Mouse (Mus musculus): ENCODE measurements around the gene Igfbp2.

Igfbp2 gene

DNA sequence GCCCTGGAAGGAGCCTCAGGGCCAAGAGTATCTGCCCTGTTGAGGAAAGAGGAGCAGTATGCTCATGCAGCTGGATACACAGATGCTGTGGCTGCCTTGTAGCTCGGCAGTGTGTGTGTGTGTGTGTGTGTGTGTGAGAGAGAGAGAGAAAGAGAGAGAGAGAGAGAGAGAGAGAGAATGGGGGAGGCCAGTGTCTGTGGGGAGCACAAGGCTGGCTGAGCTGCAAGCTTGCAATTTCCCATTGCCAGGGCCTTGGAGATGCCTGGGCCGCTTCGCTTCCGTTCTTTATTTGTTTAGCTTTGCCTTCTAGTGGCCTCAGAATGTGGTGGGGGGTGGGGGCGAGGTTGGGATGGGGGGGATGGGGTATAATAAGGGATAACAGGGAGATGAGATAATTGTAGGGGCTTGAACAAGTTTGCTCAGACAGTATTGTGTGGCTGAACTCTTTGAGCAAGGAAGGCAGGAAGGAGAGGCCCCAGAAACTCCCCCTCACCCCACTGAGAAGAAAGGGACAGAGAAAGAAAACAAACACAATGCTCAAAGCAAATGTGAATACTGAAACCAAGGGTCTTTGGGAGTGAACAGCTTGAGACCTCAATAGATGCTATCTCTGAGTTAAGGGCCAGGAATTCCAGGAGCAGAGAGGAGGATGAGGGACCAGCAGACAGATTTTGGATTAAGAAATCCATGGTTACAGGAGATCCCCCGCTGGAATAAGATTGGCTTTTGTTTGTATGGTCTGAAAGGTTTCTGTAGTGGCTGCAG lies 10.5 kb upstream of the Igfbp2 start:
- DNase-seq (ENCODE audit: low read depth, low spot score), result no peak

DNA sequence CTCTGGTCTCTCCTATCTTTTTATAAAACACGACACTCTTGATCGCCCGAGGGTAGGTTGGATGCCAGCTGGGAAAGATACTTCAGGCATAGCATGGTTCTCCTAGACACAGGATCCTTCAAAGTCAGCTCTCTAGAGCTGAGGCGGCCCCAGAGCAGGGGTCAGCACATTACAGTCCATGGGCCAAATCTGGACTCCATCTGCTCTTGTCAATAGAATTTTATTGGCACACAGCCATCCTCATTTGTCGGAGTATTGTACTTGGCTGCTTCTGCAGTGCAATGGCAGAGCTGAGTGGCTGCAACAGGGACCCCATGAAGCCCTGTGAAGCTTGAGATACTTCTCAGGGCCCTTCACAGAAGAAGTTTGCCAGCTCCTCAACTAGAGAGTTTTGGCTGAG lies 9.1 kb upstream of the Igfbp2 start:
- no peak for DNase-seq (ENCODE audit: low read depth, low spot score)

DNA sequence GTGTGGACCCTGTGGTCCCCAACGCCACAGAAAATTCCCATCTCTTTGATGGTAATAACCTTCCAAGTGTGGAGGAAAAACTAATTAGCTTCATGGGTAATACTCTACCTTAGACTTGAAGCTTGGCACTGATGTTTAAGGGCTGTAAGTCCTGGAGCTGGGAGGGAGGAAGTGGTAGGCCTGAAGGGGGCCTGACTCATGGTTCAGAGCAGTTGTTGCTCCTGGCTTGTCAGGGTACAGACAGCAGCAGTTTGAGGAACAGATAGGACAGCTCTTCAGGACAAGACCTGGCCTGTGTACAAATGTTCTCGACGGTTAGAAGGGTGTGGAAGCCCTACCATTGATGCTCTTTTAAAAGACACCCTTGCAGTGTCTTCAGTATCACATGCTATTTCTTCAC lies 8.7 kb upstream of the Igfbp2 start:
- no peak for DNase-seq (ENCODE audit: low read depth, low spot score)

DNA sequence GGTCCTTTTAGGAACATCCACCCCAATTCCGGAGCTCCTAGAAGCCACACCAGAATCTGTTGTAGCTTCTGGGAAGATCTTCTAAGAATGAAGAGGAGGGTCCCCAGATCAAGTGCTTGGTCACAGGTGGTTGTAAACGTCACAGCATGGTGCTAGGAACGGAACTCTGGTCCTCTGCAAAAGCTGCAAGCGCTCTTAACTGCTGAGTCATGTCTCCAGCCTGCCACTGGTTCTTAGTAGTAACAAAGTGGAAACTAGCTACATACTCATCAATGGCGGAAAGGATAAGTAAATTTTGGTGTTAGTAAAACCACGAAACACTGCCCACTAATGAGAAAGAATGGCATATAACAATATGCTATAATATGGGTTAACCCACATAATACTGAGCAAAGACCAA lies 4.3 kb upstream of the Igfbp2 start:
- DNase-seq (ENCODE audit: low read depth, low spot score), result no peak

DNA sequence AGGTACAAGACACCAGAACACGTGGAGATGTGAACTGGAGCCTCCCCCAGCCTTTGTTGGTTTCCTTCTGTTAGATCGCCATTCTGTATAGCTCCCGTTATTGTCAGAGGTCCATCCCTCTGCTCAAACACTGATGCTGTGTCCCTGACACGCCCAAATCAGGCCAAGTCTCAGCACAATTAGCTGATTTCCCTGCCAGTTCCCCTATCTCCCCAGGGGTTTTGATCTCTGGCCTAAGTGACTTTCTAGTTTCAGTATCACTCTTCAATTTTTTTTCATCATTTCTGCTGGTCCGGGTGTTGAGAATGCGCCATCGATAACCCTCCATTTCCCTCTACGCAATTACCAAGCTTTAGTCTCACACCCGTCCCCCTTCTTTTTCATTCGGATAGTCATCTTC lies 1.4 kb upstream of the Igfbp2 start:
- DNase-seq (ENCODE audit: low read depth, low spot score), result no peak

DNA sequence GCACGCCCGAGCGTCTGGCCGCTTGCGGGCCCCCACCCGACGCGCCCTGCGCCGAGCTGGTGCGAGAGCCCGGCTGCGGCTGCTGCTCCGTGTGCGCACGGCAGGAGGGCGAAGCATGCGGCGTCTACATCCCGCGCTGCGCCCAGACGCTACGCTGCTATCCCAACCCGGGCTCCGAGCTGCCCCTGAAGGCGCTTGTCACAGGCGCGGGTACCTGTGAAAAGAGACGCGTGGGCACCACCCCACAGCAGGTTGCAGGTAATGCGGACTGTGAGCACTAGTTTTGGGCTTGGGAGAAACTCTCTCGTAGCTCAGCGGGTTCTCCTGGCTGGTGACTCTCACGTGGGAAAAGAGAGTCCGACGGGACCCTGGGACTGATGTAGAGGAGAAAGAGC lies 401 bp downstream of the Igfbp2 start:
- DNase-seq (ENCODE audit: low read depth, low spot score), result no peak

DNA sequence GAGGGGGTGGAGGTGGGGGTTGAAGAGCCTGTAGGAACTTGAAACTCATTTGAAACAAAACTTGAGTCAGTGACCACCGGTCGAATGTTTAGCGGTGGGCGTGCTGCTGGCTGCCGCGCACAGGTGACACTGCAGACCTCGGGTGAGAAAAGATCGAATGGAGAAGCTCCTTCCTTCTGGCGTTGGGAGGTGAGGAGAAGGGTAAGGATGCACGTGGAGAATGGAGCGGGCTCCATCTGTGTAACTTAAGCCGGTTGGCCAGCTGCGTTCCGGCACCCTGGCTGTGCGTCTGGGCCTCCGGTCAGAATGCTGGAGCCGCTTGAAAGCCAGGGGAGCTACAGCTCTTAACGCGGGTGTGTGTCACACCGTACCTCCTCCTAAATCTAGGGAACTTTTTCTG lies 983 bp downstream of the Igfbp2 start:
- DNase-seq (ENCODE audit: low read depth, low spot score), result no peak

DNA sequence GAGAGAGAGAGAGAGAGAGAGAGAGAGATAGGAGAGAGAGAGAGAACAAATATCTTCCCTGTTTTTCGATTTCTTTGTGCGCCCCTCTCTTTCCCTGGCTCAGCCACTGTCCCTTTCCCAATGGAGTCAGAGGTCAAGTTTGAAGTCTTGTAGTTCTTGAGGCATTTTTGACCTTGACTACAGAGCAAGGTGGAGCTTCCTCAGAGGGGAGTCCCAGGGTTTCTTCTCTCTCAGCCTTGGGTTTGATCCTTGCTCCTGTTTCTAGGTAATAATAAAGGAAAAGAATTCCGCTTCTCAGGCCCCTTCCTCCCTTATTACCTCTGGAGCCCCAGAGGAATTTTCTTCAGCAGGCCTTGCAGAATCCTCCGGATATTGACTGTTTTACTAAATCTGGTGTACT lies 1.6 kb downstream of the Igfbp2 start:
- DNase-seq (ENCODE audit: low read depth, low spot score), result no peak

DNA sequence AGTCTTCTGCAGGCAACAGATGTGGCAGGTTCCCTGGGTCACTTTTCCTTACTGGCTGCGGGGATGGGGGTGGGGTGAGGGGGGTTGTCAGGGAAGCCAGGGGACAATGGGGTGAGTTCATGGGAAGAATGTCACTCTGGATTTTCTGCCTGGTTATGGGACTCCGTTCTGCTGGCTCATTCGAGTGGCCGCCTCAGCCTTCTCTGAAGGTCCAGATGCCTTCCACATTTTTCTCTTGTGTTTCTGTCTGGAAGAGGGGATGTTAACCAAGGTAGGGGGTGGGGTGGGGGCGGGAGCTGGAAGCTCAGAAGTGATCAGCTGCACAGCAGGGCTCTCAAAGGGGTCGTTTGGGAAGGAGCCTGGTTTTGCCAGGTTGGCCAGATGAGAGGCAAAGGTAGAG lies 2.1 kb downstream of the Igfbp2 start:
- no peak for DNase-seq (ENCODE audit: low read depth, low spot score)

DNA sequence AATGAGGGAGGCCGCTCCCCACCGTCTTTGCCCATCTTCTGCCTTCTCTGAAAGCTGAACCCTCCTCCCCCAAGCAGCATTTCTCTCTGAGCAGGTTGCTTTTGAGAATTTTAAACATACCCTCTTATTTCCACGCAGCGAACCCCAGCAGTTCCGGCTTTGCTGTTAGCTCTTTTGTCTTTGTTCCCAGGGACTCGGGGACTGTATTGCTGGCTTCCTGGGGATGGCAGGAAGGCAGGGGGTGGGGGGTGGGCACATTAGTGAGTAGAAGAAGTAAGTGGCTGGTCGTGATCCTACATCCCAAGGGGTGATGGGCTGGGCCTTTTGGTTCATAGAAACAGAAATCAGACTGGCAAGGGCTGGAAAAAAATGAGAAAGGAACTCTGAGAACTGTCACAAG lies 2.6 kb downstream of the Igfbp2 start:
- no peak for DNase-seq (ENCODE audit: low read depth, low spot score)

DNA sequence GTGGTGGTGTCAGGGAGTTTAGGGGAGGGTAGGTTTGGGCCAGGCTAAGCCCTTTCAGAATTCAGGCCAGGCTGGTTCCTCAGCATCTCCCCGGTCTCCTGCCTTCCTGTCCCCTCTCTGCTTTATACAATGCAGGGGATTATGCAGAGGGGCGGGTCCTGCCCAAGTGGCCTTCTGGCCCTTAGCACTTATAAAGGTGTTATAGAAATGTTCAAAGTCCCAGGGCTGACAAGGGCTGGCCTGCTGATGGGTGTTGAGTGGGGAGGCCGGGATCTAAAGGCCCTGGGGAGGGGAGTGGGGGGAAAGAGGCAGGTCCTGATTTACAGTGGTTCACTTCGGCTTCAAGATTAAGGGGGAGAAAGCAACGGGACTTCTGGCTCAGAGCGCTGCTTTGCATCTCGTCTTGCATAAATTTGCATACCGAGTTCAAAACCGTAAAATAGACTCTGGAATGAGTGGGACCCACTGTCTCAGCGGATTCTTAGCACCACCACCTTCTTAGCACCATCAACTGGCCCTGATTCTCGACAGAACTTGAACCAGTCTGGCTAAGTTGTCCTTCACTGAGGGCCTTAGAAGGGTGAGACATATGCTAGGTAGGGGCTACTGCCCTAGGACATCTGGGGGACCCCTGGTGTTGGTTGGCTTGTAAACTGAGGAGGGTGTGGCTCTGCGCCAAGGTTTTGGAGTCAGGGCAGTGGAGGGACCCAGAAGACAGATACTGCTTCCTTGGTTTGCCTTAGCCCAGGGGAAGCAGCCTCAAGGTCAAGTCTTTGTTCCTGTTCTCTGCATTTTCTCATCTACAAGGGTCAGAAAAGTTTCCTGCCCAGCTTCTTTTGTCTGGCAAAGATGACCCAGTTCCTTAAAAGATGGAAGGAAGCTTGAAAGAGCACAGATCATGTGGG lies 3.4 kb downstream of the Igfbp2 start:
- DNase-seq (ENCODE audit: low read depth, low spot score), result no peak

DNA sequence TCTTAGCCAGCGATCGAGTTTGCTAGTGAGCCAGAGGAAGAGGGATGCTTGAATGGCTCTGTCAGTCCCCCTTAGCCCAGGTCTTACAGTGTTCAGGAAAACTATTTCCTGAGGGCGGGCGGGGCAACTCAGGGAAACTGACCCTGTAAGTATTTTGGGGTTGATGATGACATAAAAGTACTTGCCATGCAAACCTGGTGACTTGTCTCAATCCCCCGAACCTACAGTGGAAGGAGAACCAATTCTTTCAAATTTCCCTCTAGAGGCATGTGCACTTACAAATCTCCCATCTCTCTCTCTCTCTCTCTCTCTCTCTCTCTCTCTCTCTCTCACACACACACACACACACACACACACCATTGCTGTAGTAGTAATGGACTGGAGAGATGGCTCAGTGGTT lies 4.5 kb downstream of the Igfbp2 start:
- no peak for DNase-seq (ENCODE audit: low read depth, low spot score)

DNA sequence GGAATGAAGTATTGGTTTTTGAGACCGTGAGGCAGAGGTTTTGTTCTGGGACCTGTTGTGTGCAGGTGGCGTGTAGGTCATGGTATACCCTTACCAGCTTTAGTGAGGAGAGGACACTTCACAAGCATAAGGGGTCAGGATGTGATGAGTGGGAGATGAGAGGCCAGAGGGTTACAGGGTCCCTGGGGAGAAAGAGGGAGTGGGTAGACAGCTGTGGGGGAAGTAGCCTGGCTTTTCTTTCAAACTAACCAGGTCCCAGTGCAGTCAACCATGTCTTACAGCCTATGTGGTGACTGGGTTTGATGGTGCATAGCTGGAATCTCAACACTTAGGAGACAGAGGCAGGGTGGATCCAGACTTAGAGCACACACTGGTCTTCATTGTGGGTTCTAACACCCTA lies 6.2 kb downstream of the Igfbp2 start:
- DNase-seq (ENCODE audit: low read depth, low spot score), result no peak

DNA sequence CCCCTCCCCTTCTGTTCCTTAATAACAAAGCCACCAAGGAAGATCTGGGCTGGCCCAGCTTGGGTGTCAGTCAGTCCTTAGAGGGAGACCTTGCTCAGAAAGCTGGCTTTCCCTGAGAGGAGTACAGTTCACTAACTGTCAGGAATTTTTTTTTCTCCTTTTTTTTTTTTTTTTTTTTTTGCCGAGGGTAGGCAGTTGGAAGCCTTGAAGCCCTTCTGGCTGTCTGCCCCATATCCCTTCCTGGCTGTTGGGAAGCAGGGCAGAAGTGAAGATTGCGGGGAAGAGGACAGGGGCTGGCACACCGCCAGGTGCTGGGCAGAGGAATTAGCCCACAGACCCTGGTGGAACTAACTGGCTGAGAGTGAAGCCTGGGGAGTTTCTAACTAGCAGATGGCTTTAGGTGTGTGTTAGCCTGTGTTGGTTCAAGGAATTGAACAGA lies 8.4 kb downstream of the Igfbp2 start:
- no peak for DNase-seq (ENCODE audit: low read depth, low spot score)

DNA sequence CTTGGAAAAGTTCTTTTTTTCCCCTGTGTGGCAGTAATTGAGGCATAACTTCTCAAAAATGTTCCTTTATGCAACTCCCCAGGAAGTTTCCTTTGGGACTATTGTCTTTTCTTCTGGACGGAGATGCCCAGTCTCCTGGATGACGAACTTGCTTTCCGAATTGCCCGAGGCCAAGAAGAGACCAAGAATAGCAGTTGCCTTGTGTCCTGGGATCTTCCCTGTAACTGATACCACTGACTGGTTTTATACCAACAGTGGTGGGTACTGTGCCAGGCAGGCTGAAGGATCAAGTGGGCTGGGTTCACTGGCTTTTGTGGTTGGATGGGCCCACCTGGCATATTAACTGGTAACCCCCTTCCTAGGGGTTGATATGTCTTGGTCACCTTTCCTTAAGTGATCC lies 9.3 kb downstream of the Igfbp2 start:
- no peak for DNase-seq (ENCODE audit: low read depth, low spot score)

DNA sequence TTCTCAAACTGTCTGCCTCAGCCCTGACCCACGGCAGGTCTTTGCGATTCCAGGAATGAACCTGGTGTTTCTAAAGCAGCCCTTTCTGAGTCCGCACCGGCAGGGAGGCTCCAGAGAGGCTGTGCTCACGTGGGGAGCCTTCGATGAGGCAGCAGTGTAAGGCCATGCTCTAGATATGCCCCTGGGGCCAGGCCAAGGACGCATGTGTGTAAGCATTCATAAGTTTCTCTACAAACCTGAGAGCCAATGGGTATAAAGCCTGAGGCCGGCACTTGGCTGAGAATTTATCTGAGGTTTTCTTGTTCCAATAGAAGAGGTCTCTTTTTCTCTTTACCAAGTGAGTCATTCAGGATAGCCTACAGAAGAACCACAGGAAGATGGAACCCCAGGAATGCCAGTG lies 15.1 kb downstream of the Igfbp2 start:
- no peak for DNase-seq (ENCODE audit: low read depth, low spot score)

DNA sequence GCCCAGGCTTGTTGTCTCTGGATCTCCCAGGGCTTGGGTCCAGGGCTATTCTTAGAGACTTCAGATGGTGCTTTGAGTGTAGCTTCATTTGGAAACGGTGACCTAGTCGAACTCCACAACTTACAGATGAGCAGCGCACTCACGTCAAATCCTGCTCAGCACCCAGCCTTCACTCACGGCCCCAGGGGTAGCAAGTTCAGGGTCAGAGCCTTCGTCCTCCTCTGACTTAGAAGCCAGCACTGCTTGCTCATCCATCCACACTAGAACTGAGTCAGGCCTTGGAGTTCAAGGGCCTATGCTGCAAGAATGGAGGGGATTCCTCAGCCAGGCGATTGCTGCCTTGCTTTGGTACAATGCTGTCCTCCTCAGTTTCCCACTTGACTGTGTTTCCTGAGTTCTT lies 15.5 kb downstream of the Igfbp2 start:
- no peak for DNase-seq (ENCODE audit: low read depth, low spot score)

DNA sequence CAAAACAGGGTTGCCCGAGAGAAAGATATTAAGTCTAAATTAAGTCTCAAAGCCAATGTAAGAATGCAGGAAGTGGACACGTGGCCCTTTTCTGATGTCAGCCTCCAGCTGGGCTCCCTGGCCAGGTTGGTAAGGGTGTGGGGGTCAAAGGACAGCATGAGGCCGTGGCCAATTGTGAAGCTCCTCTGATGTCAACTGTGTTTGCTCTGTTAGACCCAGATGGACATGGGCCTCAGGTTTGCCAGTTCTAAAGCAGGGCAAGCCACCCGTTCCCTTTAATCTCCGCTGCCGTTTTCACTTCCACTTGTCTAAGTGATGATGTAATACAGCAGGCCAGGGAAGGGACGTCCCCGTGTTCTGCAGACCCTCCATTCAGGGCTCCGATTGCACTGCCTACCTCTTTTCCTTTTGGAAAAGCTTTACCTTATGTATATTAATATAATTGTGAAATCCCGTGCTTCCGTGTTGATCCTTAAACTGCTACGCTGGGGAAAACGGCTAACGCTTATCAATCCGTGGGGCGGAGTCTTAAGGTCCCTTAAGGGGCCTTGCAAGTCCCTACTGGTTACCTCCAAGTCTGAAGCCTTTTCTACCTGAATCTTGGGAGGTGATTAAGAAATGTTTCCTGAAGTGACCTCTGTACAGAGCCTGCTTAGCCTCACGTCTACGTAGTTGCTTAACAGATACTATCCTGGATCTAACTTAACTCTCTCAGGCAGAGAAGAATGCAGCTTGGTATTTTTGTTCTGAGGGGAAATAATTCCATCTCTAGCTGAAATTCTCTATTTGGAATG lies 18.6 kb downstream of the Igfbp2 start:
- no peak for DNase-seq (ENCODE audit: low read depth, low spot score)

DNA sequence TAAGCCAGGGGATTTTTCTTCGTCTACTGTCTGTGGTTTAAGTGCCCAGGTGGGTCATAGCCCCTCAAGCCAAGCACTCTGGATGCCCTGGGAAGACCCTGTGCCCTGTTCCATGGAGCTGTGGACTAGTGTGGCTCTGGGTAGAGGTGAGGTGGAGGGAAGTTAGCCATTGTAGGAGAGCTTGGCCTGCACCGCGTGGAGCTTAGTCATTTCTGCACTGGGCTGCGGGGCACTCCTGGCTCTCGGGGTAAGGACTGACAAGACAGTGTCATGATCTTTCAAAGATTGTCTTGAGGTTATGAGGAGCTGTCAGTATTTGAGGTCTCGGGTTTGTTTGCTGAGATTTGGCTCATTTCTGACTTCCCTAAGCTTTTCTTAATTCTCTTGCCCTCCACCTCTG lies 20.4 kb downstream of the Igfbp2 start:
- no peak for DNase-seq (ENCODE audit: low read depth, low spot score)

DNA sequence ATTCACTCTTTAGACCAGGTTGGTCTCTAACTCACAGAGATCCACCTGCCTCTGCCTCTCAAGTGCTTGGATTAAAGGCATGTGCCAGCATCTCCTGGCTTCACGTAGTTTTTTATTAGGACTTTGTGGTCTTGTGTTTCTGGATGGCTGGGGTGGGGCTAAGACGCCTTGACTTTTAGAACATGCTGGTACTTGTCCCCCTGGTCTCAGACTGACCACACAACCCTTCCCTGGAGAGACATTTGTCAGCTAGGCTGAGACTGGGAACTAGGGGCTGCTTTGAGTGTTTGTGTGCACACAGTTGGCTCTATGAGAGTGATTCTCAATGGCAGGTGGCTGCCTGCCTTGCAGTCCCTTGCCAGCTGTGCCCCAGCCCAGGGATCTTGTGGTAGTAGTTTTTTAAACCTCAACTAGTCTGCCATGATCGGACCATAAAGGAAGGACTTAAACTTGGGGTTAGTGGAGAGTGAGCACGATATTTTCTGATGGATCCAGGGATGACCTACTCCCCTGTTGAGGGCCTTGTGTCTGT lies 23.6 kb downstream of the Igfbp2 start:
- no peak for DNase-seq (ENCODE audit: low read depth, low spot score)

DNA sequence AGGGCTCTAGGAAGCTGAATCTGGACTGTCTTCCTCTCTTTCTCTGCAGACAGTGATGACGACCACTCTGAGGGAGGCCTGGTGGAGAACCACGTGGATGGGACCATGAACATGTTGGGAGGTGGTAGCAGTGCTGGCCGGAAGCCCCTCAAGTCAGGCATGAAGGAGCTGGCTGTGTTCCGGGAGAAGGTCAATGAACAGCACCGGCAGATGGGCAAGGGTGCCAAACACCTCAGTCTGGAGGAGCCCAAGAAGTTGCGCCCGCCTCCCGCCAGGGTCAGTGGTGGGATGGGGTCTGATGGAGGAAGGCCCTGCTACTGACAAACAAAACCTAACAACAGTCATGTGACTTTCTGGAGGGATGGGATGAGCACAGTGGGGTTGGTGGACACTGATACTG lies 24.7 kb downstream of the Igfbp2 start:
- no peak for DNase-seq (ENCODE audit: low read depth, low spot score)

DNA sequence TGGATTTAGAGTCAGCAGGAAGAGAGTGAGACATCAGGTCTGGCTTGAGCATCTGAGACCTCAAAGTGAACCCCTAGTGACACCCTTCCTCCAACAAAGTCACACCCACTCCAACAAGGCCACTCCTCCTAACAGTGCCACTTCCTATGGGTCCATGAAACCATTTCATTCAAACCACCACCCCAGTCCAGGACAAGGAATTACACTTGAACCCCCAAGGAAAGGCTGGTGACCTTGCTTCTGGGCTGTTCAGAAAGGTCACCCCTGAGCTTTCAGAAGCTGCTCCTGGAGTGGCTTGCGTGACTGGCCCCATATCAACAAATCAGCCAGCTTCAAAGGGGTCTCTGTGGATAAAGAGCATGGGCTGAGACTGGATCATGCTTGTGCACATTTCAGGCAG lies 29.5 kb downstream of the Igfbp2 start:
- DNase-seq (ENCODE audit: low read depth, low spot score), result no peak

Data from WW6 (cell line).